ENCODE assay signal across 27 mouse cellular contexts in the genomic region with DNA sequence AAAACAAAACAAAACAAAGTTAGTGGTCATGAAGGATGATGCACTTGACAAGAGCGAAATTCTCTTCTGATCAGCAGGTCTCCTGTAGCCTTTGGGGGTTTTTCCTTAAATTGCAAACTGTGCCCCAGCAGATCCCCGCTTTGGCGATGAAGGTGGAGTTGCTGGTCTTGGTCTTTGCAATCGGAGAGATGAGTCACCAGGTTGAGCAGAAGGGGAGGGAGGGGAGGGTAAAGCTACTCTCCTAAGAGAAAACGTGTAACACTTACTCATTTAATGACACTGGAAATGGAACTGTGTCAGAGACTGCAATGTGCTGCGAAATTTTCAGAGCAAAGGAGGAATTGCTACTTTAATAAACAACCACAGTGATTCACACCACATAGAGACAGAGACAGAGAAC.
"Had no signal": no experiment of that assay in that cellular context is flagged by ENCODE, and none has a peak within 500 bp of the region (broad histone marks: within the 10 kb centered on the region; RNA-seq: fewer than 3 reads in every experiment).

No protein-coding gene starts in this region.

- H3K27ac ChIP-seq: embryonic facial prominence, embryonic 10.5 days; embryonic facial prominence, embryonic 12.5 days; embryonic facial prominence, embryonic 13.5 days; embryonic facial prominence, embryonic 15.5 days; forebrain, embryonic 12.5 days; forebrain, embryonic 13.5 days; forebrain, embryonic 15.5 days; gastrocnemius, adult 2 months; heart, adult 2 months had no signal

- H3K4me3 ChIP-seq: embryonic facial prominence, embryonic 10.5 days; embryonic facial prominence, embryonic 12.5 days; embryonic facial prominence, embryonic 13.5 days; embryonic facial prominence, embryonic 15.5 days; erythroblast, embryonic 14.5 days; forebrain, embryonic 12.5 days; forebrain, embryonic 13.5 days; forebrain, embryonic 15.5 days; gastrocnemius, adult 2 months; heart, adult 2 months; heart, embryonic 12.5 days had no signal

- H3K4me1 ChIP-seq: embryonic facial prominence, embryonic 12.5 days; embryonic facial prominence, embryonic 15.5 days; forebrain, embryonic 15.5 days; heart, embryonic 12.5 days had no signal

- DNase-seq: cerebellum, adult 8-10 months; cerebellum, adult 9-10 months; cerebellum, adult 9-11 months; cerebellum, postnatal 10 days; cerebellum, postnatal 14 days; cerebellum, postnatal 25 days; cerebellum, postnatal 36 days; embryo, embryonic 11 days; forebrain, postnatal 0 days; gastrocnemius, adult 2 months; gastrocnemius, postnatal 10 days; gastrocnemius, postnatal 14 days; gastrocnemius, postnatal 25 days; gastrocnemius, postnatal 36 days; heart, adult 18-20 months; heart, adult 2 months had no signal

- H3K36me3 ChIP-seq: embryonic facial prominence, embryonic 10.5 days; embryonic facial prominence, embryonic 12.5 days; embryonic facial prominence, embryonic 13.5 days; embryonic facial prominence, embryonic 15.5 days; forebrain, embryonic 12.5 days; forebrain, embryonic 15.5 days; heart, embryonic 12.5 days had no signal

- ATAC-seq: forebrain, embryonic 13.5 days; forebrain, embryonic 14.5 days; forebrain, embryonic 15.5 days; forebrain, embryonic 16.5 days; forebrain, postnatal 0 days had no signal

- H3K9me3 ChIP-seq: embryonic facial prominence, embryonic 10.5 days; embryonic facial prominence, embryonic 12.5 days; embryonic facial prominence, embryonic 13.5 days; embryonic facial prominence, embryonic 15.5 days; forebrain, embryonic 12.5 days; forebrain, embryonic 13.5 days; forebrain, embryonic 15.5 days; heart, embryonic 12.5 days had no signal

- H3K27me3 ChIP-seq: embryonic facial prominence, embryonic 12.5 days; embryonic facial prominence, embryonic 13.5 days; embryonic facial prominence, embryonic 15.5 days; forebrain, embryonic 12.5 days; forebrain, embryonic 13.5 days; forebrain, embryonic 15.5 days; heart, embryonic 12.5 days had no signal
